Mouse (Mus musculus) hindbrain, postnatal 0 days (tissue): ENCODE data around the gene Slc7a10. TPM values are rescaled to one million over a fixed set of nuclear protein-coding genes. Genes with fewer than 3 reads are reported as not detected.

Source experiments
- ATAC-seq: fragments of 200-750 bp; cut with Nextera tagmentation; 2 replicates; pipeline ENCODE4 v1.8.0; 2017; ENCODE audit warnings: mild to moderate bottlenecking, moderate TSS enrichment, moderate library complexity
- DNase-seq: peaks from one replicate; pipeline ENCODE4 v3.0.0-alpha.2; 2015; ENCODE audit warnings: low spot score
- H3K27ac ChIP-seq: fragments of 300-500 bp; sonication (generic); 2 replicates; pipeline ENCODE4 v1.5.1; 2014; ENCODE audit warnings: mild to moderate bottlenecking
- H3K27me3 ChIP-seq: fragments of 300-500 bp; sonication (generic); 2 replicates; pipeline ENCODE4 v1.6.1; 2014; ENCODE audit warnings: low read length, mixed read lengths; ENCODE audit not compliant: insufficient read depth
- H3K36me3 ChIP-seq: fragments of 300-500 bp; sonication (generic); 2 replicates; pipeline ENCODE4 v1.6.1; 2014; ENCODE audit warnings: low read length, mixed read lengths; ENCODE audit not compliant: insufficient read depth
- H3K4me1 ChIP-seq: fragments of 300-500 bp; sonication (generic); 2 replicates; pipeline ENCODE4 v1.6.1; 2014; ENCODE audit warnings: antibody characterized with exemption, low read length, mixed read lengths; ENCODE audit not compliant: insufficient read depth
- H3K4me2 ChIP-seq: fragments of 300-500 bp; sonication (generic); 2 replicates; pipeline ENCODE4 v1.6.1; 2014; ENCODE audit warnings: low read depth, mild to moderate bottlenecking, low read length, moderate library complexity, mixed read lengths
- H3K4me3 ChIP-seq: fragments of 300-500 bp; sonication (generic); 2 replicates; pipeline ENCODE4 v1.5.1; 2014; ENCODE audit warnings: low read length
- H3K9ac ChIP-seq: fragments of 300-500 bp; sonication (generic); replicated peaks from 2 replicates; pipeline ENCODE4 v1.6.1; 2014; ENCODE audit warnings: mild to moderate bottlenecking, low read length, moderate library complexity, mixed read lengths
- H3K9me3 ChIP-seq: fragments of 300-500 bp; sonication (generic); 2 replicates; pipeline ENCODE4 v1.6.1; 2016; ENCODE audit warnings: low read length, mixed read lengths
- CTCF ChIP-seq: IDR thresholded peaks from 2 replicates; pipeline ENCODE4 v1.5.1; 2016; ENCODE audit warnings: antibody characterized with exemption, control low read depth, low read depth
- WGBS: fragments of 180-500 bp; shearing (Covaris S2); extraction: QIAGEN DNeasy Blood & Tissue Kit; methylation state at CpG from one replicate; pipeline ENCODE4 v1.1.7; 2014; 5-methylcytosine and 5-hydroxymethylcytosine counted together
- polyA plus RNA-seq: library from polyadenylated mRNA; unstranded; fragments of >200 nt; fragmentation: Nextera tagmentation; extraction: Ambion mirVana; gene quantifications from 2 replicates; pipeline ENCODE4 v1.2.1, GENCODE M21; 2015
- total RNA-seq: library from RNA; depleted of rRNA; stranded (reverse); fragments of >200 nt; gene quantifications from 2 replicates; pipeline ENCODE4 v1.2.3, GENCODE M21; 2014

The Slc7a10 gene
- total and polyA plus RNA-seq, 2 experiments from 2014 or later = 47.8 to 70.2 TPM

- WGBS = 75% methylated on average over 5 of the region's 5 CpGs
Observed at GRCm38 (mm10) chr7:35189699-35190098, 3.5 kb downstream of the Slc7a10 start.

GRCm38 (mm10) chr7:35191276-35191675, 5.1 kb downstream of the Slc7a10 start:
- H3K4me1 ChIP-seq = no peaks in the 10 kb centered on the region
- no peak overlapping the region for H3K9ac ChIP-seq
- DNase-seq (no peak), ATAC-seq (no peak)
- peaks cover 16% of the 10 kb centered on the region for H3K27me3 ChIP-seq
- no peaks in the 10 kb centered on the region for H3K36me3 ChIP-seq
- TF ChIP-seq CTCF = no peak
- no peak overlapping the region for H3K4me3 ChIP-seq
- no peaks in the 10 kb centered on the region for H3K9me3 ChIP-seq
- 9% methylated on average over 2 of the region's 2 CpGs for WGBS
- H3K4me2 ChIP-seq = no peak overlapping the region
- H3K27ac ChIP-seq = no peak overlapping the region

More at GRCm38 (mm10) chr7:35189699-35190098, 3.5 kb downstream of the Slc7a10 start:
- ATAC-seq (no peak), DNase-seq (no peak)
- no peak for TF ChIP-seq CTCF
- no peaks in the 10 kb centered on the region for H3K9me3 ChIP-seq
- H3K4me1 ChIP-seq = no peaks in the 10 kb centered on the region
- H3K9ac ChIP-seq = no peak overlapping the region
- no peak overlapping the region for H3K4me2 ChIP-seq
- no peak overlapping the region for H3K27ac ChIP-seq
- peaks cover 32% of the 10 kb centered on the region for H3K27me3 ChIP-seq
- H3K4me3 ChIP-seq = no peak overlapping the region
- H3K36me3 ChIP-seq = no peaks in the 10 kb centered on the region

- Histone ChIP-seq H3K4me3 (no peak overlapping the region), H3K9me3 (no peaks in the 10 kb centered on the region), H3K4me1 (no peaks in the 10 kb centered on the region), H3K4me2 (no peak overlapping the region), H3K9ac (no peak overlapping the region), H3K27ac (no peak overlapping the region), H3K27me3 (no peaks in the 10 kb centered on the region), H3K36me3 (peaks cover 19% of the 10 kb centered on the region)
- DNase-seq = no peak
- ATAC-seq = no peak
- TF ChIP-seq CTCF = no peak
- 68% methylated on average over 2 of the region's 2 CpGs for WGBS
Observed at GRCm38 (mm10) chr7:35197022-35197421, 10.8 kb downstream of the Slc7a10 start.

- H3K4me1 ChIP-seq = no peaks in the 10 kb centered on the region
- whole genome bisulfite sequencing = 90% methylated on average over 12 of the region's 12 CpGs
- H3K9ac ChIP-seq = no peak overlapping the region
- DNase-seq = no peak
- no peak for ATAC-seq
- no peak overlapping the region for H3K4me2 ChIP-seq
- H3K27me3 ChIP-seq = no peaks in the 10 kb centered on the region
- H3K36me3 ChIP-seq = peaks cover 39% of the 10 kb centered on the region
- H3K4me3 ChIP-seq = no peak overlapping the region
- no peak overlapping the region for H3K27ac ChIP-seq
- no peak for TF ChIP-seq CTCF
- H3K9me3 ChIP-seq = no peaks in the 10 kb centered on the region
Observed at GRCm38 (mm10) chr7:35198981-35199754, 13.0 kb downstream of the Slc7a10 start.

GRCm38 (mm10) chr7:35199755-35200154, 13.6 kb downstream of the Slc7a10 start:
- H3K9me3 ChIP-seq = no peaks in the 10 kb centered on the region
- no peak overlapping the region for H3K27ac ChIP-seq
- no peaks in the 10 kb centered on the region for H3K4me1 ChIP-seq
- no peak overlapping the region for H3K9ac ChIP-seq
- no peak for TF ChIP-seq CTCF
- no peak overlapping the region for H3K4me2 ChIP-seq
- H3K27me3 ChIP-seq = no peaks in the 10 kb centered on the region
- peaks cover 44% of the 10 kb centered on the region for H3K36me3 ChIP-seq
- no peak overlapping the region for H3K4me3 ChIP-seq
- DNase-seq = no peak
- ATAC-seq = no peak

GRCm38 (mm10) chr7:35211791-35212190, 25.6 kb downstream of the Slc7a10 start:
- Histone ChIP-seq H3K27ac (no peak overlapping the region), H3K36me3 (peaks cover 21% of the 10 kb centered on the region), H3K27me3 (no peaks in the 10 kb centered on the region), H3K4me2 (no peak overlapping the region), H3K9ac (no peak overlapping the region), H3K4me1 (peaks cover 10% of the 10 kb centered on the region), H3K4me3 (no peak overlapping the region), H3K9me3 (no peaks in the 10 kb centered on the region)
- WGBS = 95% methylated on average over 4 of the region's 4 CpGs
- TF ChIP-seq CTCF = no peak
- ATAC-seq (no peak), DNase-seq (no peak)
